Mouse (Mus musculus): ENCODE measurements at regions not wholly inside any gene's neighbourhood (a gene's known extent, or its start where the extent isn't known, plus 50 kb on each side); places are given as distances from the start of the nearest gene placed in this dataset.

- DNase-seq (ENCODE audit: low read depth, low spot score) = no peak
Observed at GRCm38 (mm10) chr2:74930702-74931101, 105.1 kb downstream of the Mtx2 start.

DNA sequence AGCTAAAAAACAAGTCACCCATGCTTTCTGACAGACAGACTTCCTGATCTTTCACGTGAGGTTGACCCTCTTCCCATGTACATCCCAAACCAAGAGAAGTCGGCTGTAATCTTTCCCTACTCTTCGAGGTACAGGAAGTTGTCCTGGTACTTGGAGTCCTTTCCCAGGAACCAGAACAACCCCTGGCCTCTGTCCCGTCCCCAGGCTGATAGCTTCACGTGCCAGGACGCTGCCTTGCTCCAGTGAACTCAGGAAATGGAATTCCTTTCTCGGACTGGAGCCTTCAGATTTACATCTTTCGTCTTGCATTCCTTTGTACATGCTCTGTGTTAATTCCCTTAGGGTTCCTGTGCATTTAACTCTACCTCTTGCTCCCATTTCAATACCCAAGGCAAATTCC is 107.6 kb downstream of the Mtx2 start:
- no peak for DNase-seq (ENCODE audit: low read depth, low spot score)

- DNase-seq (ENCODE audit: low read depth, low spot score) = no peak
Observed at GRCm38 (mm10) chr2:74933771-74934170, 108.2 kb downstream of the Mtx2 start.

- DNase-seq (ENCODE audit: low read depth, low spot score) = no peak
Observed at GRCm38 (mm10) chr2:74938711-74939110, 113.1 kb downstream of the Mtx2 start.

DNA sequence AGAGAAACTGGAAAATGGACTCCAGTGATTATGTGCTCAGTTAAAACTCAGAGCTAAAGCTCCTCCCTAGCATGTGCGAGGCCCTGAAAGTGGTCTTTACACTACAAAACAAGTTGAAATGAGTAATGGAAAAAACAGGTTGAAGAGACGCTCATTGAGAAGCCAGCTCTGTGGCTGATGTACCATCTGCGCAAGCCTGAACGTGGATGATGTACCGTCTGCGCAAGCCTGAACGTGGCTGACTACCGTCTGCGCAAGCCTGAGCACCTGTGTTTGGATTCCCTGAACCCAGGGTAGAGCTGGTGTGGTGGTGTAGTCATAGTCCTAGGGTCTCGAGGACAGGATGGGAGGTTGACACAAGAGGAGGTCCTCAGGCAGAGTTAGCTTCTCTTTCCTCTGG is 116.4 kb downstream of the Mtx2 start:
- DNase-seq (ENCODE audit: low read depth, low spot score) = no peak

- no peak for DNase-seq (ENCODE audit: low read depth, low spot score)
Observed at GRCm38 (mm10) chr2:74942611-74943198, 117.1 kb downstream of the Mtx2 start.

- DNase-seq (ENCODE audit: low read depth, low spot score) = no peak
Observed at GRCm38 (mm10) chr2:74945185-74945749, 119.7 kb downstream of the Mtx2 start.

- DNase-seq (ENCODE audit: low read depth, low spot score) = no peak
Observed at GRCm38 (mm10) chr2:74951401-74952260, 126.0 kb downstream of the Mtx2 start.

- DNase-seq (ENCODE audit: low read depth, low spot score) = no peak
Observed at GRCm38 (mm10) chr2:74954101-74954500, 128.5 kb downstream of the Mtx2 start.

DNA sequence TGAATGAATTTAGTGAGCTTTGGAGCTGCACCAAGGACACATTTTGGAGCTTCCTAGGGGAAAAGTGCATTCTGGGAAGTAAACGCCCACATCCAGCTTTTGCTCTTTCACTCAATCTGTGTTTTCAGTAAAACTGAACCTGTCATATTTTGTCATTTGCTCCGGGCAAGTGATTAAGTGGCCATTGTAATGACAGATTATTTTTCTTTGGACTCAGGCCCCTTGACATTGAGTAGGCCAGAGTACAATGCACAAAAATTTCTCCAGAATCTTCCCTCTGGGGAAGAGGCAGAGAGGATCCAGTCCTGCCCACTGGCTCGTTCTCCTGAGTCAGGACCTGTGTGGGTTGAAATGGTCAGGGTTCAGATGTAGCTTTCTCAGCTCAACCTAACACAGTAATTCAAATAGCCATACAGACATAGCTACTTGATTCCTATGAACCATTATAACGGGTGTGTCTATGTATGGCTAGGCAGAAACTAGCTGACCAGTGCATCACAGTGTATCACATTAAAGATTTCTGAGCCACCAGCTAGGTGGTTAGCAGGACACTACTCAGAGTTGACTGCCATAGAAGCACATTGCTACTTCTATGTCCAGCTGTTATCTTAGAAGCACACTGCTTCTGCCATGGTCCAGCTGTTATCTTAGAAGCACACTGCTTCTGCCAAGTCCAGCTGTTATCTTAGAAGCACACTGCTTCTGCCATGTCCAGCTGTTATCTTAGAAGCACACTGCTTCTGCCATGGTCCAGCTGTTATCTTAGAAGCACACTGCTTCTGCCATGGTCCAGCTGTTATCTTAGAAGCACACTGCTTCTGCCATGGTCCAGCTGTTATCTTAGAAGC is 129.9 kb downstream of the Mtx2 start:
- no peak for DNase-seq (ENCODE audit: low read depth, low spot score)

GRCm38 (mm10) chr2:74956129-74956450 is 130.5 kb downstream of the Mtx2 start:
- DNase-seq (ENCODE audit: low read depth, low spot score) = no peak

- DNase-seq (ENCODE audit: low read depth, low spot score) = no peak
Observed at GRCm38 (mm10) chr2:74956556-74956955, 131.0 kb downstream of the Mtx2 start.

- DNase-seq (ENCODE audit: low read depth, low spot score) = no peak
Observed at GRCm38 (mm10) chr2:74959936-74960335, 134.3 kb downstream of the Mtx2 start.

DNA sequence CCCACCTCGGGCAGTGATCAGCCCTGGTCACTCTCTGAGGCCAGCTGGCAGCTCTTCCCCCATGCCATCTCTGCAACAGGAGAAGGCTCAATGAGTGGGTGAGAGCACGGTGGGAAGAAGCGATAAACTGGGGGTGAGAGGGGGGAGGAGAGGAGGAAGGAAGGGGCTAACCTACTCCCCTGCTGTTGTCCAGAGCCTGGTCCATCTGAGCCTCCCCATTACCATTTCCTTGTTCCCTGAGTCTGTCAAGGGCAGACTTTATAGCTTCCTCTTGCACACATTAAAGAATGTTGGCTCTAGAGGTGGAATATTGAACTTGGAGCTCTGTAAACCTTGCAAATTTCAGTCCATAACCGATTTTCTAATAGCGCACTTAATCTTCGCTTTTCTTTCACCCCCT is 136.8 kb downstream of the Mtx2 start:
- DNase-seq (ENCODE audit: low read depth, low spot score) = no peak

DNA sequence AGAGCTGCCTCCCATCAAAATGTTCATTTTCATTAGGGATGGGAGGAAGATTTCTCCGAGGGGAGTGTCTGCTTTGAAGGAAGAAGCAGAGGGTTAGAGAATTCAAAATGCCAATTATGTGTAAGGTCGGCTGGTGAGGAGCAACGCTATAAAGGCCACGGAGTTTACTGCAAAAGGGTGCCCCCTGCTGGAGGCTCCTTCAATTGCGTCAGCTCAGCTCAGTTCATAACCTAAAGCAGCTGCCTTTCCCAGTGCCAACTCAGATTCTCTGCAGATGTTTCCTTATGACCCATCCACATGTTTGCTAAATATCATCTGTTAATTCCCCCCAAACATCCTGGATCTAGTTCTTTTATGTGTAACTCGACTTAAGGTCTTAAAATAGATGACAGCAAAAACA is 138.8 kb downstream of the Mtx2 start:
- peak; percentile 67 for DNase-seq (ENCODE audit: low read depth, low spot score)

- DNase-seq (ENCODE audit: low read depth, low spot score) = no peak
Observed at GRCm38 (mm10) chr2:74964980-74965379, 139.4 kb downstream of the Mtx2 start.

DNA sequence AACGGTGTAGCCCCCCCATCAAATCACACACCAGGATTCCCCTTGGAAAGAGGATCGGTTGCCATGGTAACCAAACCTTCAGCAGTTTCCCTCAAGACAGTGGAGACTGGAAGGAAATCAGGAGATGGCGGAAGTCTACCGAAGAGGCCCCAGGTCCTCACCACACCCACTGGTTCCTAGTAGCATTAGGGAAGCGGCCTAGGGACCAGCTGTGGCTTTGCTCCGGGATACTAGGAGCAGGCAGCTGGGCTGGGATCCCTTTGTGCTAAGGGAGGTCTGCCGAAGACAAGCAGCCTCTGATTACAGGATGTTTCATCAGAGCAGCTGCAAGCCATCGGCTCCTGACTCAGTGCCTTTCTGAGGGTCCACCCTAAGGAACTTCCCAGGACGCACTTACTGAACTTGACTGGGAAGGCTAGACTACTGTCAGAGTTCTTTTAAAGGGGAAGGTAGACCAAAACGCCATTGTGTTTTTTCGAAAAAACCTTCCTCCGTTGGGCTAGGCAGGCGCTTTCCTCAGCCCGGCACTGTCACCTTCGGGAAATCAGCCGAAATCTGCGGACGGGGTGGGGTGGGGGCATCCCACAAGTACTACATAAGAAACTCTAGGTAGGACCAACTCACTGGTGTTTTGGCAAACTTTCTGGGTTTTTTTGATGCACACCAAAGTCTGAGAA is 139.9 kb downstream of the Mtx2 start:
- DNase-seq (ENCODE audit: low read depth, low spot score) = peak; percentile 27

GRCm38 (mm10) chr2:74970611-74971265 is 145.1 kb downstream of the Mtx2 start:
- DNase-seq (ENCODE audit: low read depth, low spot score) = no peak

- no peak for DNase-seq (ENCODE audit: low read depth, low spot score)
Observed at GRCm38 (mm10) chr2:74973386-74973785, 147.8 kb downstream of the Mtx2 start.

GRCm38 (mm10) chr2:74974595-74975325 is 149.2 kb downstream of the Mtx2 start:
- DNase-seq (ENCODE audit: low read depth, low spot score) = no peak
